Mouse (Mus musculus): Measurements from ENCODE around the gene Ubl7. TPM values are rescaled to one million over a fixed set of nuclear protein-coding genes. Genes with fewer than 3 reads are reported as not detected.
A peak's percentile ranks its signal among the peaks of the same experiment; 100 is the strongest.

Ubl7 gene
- total and polyA plus RNA-seq, 3 experiments, result 19.1 to 159 (median 72.5) TPM

DNA sequence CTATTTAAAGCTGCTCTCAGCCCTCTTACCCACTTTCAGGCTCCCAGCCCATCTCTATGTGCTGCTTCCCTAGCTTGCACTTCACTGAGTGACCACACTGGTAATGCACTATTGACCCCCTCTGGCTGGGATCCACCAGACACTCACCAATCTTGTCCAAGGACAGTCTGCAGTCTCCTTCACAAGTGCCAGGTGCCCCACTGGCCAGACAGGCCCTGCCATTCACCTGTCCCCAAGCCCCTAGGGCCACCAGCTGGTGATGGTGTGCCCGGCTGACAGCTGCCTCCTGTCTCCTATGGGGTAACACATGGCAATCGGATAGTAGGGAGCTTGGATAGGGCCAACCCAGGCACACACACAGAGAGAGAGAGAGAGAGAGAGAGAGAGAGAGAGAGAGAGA, 31.3 kb downstream of the Ubl7 start:
- no peak overlapping the region for H3K4me3 ChIP-seq (ENCODE audit: low read depth, low read length)
- peaks cover 58% of the 10 kb centered on the region for H3K27me3 ChIP-seq (ENCODE audit: insufficient read depth, low read length)
- no peaks in the 10 kb centered on the region for H3K4me1 ChIP-seq (ENCODE audit: insufficient read depth, low read depth, low read length)
- H3K36me3 ChIP-seq (replicated peaks), result no peaks in the 10 kb centered on the region
- no peak for DNase-seq (ENCODE audit: low spot score)
- ATAC-seq (ENCODE audit: extremely low read depth, insufficient number of reproducible peaks, low FRiP score, poor library complexity, severe bottlenecking), result no peak
- H3K9me3 ChIP-seq (replicated peaks), result peaks cover 6% of the 10 kb centered on the region
- TF ChIP-seq GATA2 (IDR thresholded peaks at IDR 0.05; ENCODE audit: borderline replicate concordance, low read depth, low read length) (no peak), GATA1 (IDR thresholded peaks at IDR 0.05; ENCODE audit: borderline replicate concordance, low read length) (no peak), TAL1 (conservative IDR thresholded peaks at IDR 0.05; ENCODE audit: low read depth, low read length) (no peak), POLR2AphosphoS5 (IDR thresholded peaks at IDR 0.05; ENCODE audit: insufficient replicate concordance, low read depth, low read length) (no peak), CTCF (IDR thresholded peaks at IDR 0.05; ENCODE audit: low read depth, low read length) (no peak)

- ATAC-seq (ENCODE audit: extremely low read depth, insufficient number of reproducible peaks, low FRiP score, poor library complexity, severe bottlenecking), result no peak
- peaks cover 61% of the 10 kb centered on the region for H3K27me3 ChIP-seq (ENCODE audit: insufficient read depth, low read length)
- DNase-seq (ENCODE audit: low spot score), result no peak
- TF ChIP-seq CTCF (IDR thresholded peaks at IDR 0.05; ENCODE audit: low read depth, low read length), result no peak
- no peak for TF ChIP-seq POLR2AphosphoS5 (IDR thresholded peaks at IDR 0.05; ENCODE audit: insufficient replicate concordance, low read depth, low read length)
- no peak for TF ChIP-seq TAL1 (conservative IDR thresholded peaks at IDR 0.05; ENCODE audit: low read depth, low read length)
- TF ChIP-seq GATA1 (IDR thresholded peaks at IDR 0.05; ENCODE audit: borderline replicate concordance, low read length), result no peak
- TF ChIP-seq GATA2 (IDR thresholded peaks at IDR 0.05; ENCODE audit: borderline replicate concordance, low read depth, low read length), result no peak
- no peaks in the 10 kb centered on the region for H3K4me1 ChIP-seq (ENCODE audit: insufficient read depth, low read depth, low read length)
- H3K4me3 ChIP-seq (ENCODE audit: low read depth, low read length), result no peak overlapping the region
- H3K36me3 ChIP-seq (replicated peaks), result no peaks in the 10 kb centered on the region
- H3K9me3 ChIP-seq (replicated peaks), result peaks cover 6% of the 10 kb centered on the region
Measured at GRCm38 (mm10) chr9:57943067-57943466, 32.3 kb downstream of the Ubl7 start.

DNA sequence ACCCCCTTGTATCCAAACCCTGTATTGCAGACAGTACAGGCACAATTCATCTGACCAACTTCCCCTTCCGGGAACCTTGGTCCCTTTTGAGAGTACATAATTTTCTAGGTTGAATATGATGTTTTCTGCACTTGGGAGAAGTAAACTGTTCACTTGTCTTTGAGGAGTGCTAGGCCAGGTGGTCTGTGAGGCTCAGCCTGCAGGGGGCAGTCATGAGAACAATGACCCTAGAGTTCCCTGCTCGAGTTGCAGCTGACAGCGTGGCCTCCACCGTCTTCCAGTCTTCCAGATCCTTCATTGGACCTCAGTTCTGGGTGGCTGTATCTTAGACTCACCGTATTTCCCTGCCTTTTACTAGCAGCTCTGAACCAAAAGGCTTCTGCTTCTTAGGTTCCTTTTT, 33.8 kb downstream of the Ubl7 start:
- H3K4me1 ChIP-seq (ENCODE audit: insufficient read depth, low read depth, low read length), result no peaks in the 10 kb centered on the region
- DNase-seq (ENCODE audit: low spot score) (no peak), ATAC-seq (ENCODE audit: extremely low read depth, insufficient number of reproducible peaks, low FRiP score, poor library complexity, severe bottlenecking) (no peak)
- no peaks in the 10 kb centered on the region for H3K36me3 ChIP-seq (replicated peaks)
- no peak overlapping the region for H3K4me3 ChIP-seq (ENCODE audit: low read depth, low read length)
- peaks cover 6% of the 10 kb centered on the region for H3K9me3 ChIP-seq (replicated peaks)
- TF ChIP-seq GATA2 (IDR thresholded peaks at IDR 0.05; ENCODE audit: borderline replicate concordance, low read depth, low read length) (no peak), TAL1 (conservative IDR thresholded peaks at IDR 0.05; ENCODE audit: low read depth, low read length) (no peak), CTCF (IDR thresholded peaks at IDR 0.05; ENCODE audit: low read depth, low read length) (peak; percentile 12; the same call in 1 of the 2 replicates), POLR2AphosphoS5 (IDR thresholded peaks at IDR 0.05; ENCODE audit: insufficient replicate concordance, low read depth, low read length) (no peak), GATA1 (IDR thresholded peaks at IDR 0.05; ENCODE audit: borderline replicate concordance, low read length) (no peak)
- H3K27me3 ChIP-seq (ENCODE audit: insufficient read depth, low read length), result peaks cover 58% of the 10 kb centered on the region

GRCm38 (mm10) chr9:57945771-57946616, 35.2 kb downstream of the Ubl7 start:
- Histone ChIP-seq H3K27me3 (ENCODE audit: insufficient read depth, low read length) (peaks cover 45% of the 10 kb centered on the region), H3K36me3 (replicated peaks) (no peaks in the 10 kb centered on the region), H3K4me1 (ENCODE audit: insufficient read depth, low read depth, low read length) (no peaks in the 10 kb centered on the region), H3K4me3 (ENCODE audit: low read depth, low read length) (no peak overlapping the region), H3K9me3 (replicated peaks) (no peaks in the 10 kb centered on the region)
- no peak for ATAC-seq (ENCODE audit: extremely low read depth, insufficient number of reproducible peaks, low FRiP score, poor library complexity, severe bottlenecking)
- no peak for DNase-seq (ENCODE audit: low spot score)
- TF ChIP-seq TAL1 (conservative IDR thresholded peaks at IDR 0.05; ENCODE audit: low read depth, low read length), result no peak
- no peak for TF ChIP-seq POLR2AphosphoS5 (IDR thresholded peaks at IDR 0.05; ENCODE audit: insufficient replicate concordance, low read depth, low read length)
- no peak for TF ChIP-seq GATA1 (IDR thresholded peaks at IDR 0.05; ENCODE audit: borderline replicate concordance, low read length)
- TF ChIP-seq CTCF (IDR thresholded peaks at IDR 0.05; ENCODE audit: low read depth, low read length), result no peak
- TF ChIP-seq GATA2 (IDR thresholded peaks at IDR 0.05; ENCODE audit: borderline replicate concordance, low read depth, low read length), result no peak

GRCm38 (mm10) chr9:57947381-57948030, 36.7 kb downstream of the Ubl7 start:
- peaks cover 39% of the 10 kb centered on the region for H3K27me3 ChIP-seq (ENCODE audit: insufficient read depth, low read length)
- no peak overlapping the region for H3K4me3 ChIP-seq (ENCODE audit: low read depth, low read length)
- H3K4me1 ChIP-seq (ENCODE audit: insufficient read depth, low read depth, low read length), result no peaks in the 10 kb centered on the region
- TF ChIP-seq GATA2 (IDR thresholded peaks at IDR 0.05; ENCODE audit: borderline replicate concordance, low read depth, low read length), result no peak
- no peak for TF ChIP-seq POLR2AphosphoS5 (IDR thresholded peaks at IDR 0.05; ENCODE audit: insufficient replicate concordance, low read depth, low read length)
- no peak for TF ChIP-seq TAL1 (conservative IDR thresholded peaks at IDR 0.05; ENCODE audit: low read depth, low read length)
- TF ChIP-seq GATA1 (IDR thresholded peaks at IDR 0.05; ENCODE audit: borderline replicate concordance, low read length), result no peak
- no peak for TF ChIP-seq CTCF (IDR thresholded peaks at IDR 0.05; ENCODE audit: low read depth, low read length)
- H3K9me3 ChIP-seq (replicated peaks), result no peaks in the 10 kb centered on the region
- no peaks in the 10 kb centered on the region for H3K36me3 ChIP-seq (replicated peaks)
- ATAC-seq (ENCODE audit: extremely low read depth, insufficient number of reproducible peaks, low FRiP score, poor library complexity, severe bottlenecking) (no peak), DNase-seq (ENCODE audit: low spot score) (no peak)

DNA sequence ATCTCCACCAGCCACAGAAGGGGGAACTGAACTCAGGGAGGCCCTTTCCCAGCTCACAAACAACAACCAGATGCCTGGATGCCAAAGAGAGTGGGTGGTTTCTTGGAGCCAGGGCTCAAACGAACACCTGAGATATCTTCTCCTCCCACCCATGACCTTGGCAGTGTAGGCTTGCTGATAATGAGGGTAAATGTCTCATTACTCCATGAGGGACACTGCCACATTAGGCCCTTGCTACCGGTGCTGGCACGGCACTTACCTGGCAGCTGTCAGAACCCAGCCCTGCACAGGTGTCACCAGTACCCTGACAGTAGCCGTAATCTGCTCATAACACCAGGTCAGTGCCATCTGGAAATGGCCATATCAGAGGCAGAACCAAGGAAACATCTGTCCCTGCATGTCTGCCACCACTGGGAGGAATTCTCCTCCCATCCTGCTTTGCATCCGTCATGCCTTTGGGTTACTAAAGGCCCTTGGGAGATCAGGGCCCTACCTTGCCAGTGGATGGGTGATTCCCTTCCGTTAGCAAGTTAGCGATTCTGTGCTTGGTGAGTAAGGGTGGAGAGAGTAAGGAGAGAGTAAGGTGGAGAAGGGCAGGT, 37.7 kb downstream of the Ubl7 start:
- no peak for TF ChIP-seq TAL1 (conservative IDR thresholded peaks at IDR 0.05; ENCODE audit: low read depth, low read length)
- TF ChIP-seq POLR2AphosphoS5 (IDR thresholded peaks at IDR 0.05; ENCODE audit: insufficient replicate concordance, low read depth, low read length), result no peak
- no peak for TF ChIP-seq GATA2 (IDR thresholded peaks at IDR 0.05; ENCODE audit: borderline replicate concordance, low read depth, low read length)
- TF ChIP-seq CTCF (IDR thresholded peaks at IDR 0.05; ENCODE audit: low read depth, low read length), result no peak
- peaks cover 36% of the 10 kb centered on the region for H3K27me3 ChIP-seq (ENCODE audit: insufficient read depth, low read length)
- no peak overlapping the region for H3K4me3 ChIP-seq (ENCODE audit: low read depth, low read length)

More for the DNA sequence above, 37.7 kb downstream of the Ubl7 start:
- H3K36me3 ChIP-seq (replicated peaks), result no peaks in the 10 kb centered on the region
- ATAC-seq (ENCODE audit: extremely low read depth, insufficient number of reproducible peaks, low FRiP score, poor library complexity, severe bottlenecking) (no peak), DNase-seq (ENCODE audit: low spot score) (no peak)
- H3K9me3 ChIP-seq (replicated peaks), result no peaks in the 10 kb centered on the region
- no peaks in the 10 kb centered on the region for H3K4me1 ChIP-seq (ENCODE audit: insufficient read depth, low read depth, low read length)
